Mouse (Mus musculus) heart, adult 18-20 months (tissue): ENCODE measurements around the gene Dus2. TPM values are rescaled to one million over a fixed set of nuclear protein-coding genes. Genes with fewer than 3 reads are reported as not detected.
A peak's percentile ranks its signal among the peaks of the same experiment; 100 is the strongest.

ENCODE experiments used
- DNase-seq, 2 experiments: peaks; one replicate each; pipeline ENCODE4 v3.0.0; 2021 to 2022; ENCODE audit warnings: mixed read lengths in 1 of 2
- microRNA-seq, 2 experiments: library from miRNA; unstranded; fragments of <30 nt; microRNA quantifications; one replicate each; pipeline ENCODE4 v1.2.0; 2022
- total RNA-seq, 2 experiments: library from RNA; stranded (reverse); gene quantifications; 2 replicates each; pipeline ENCODE4 v1.2.3; 2021

Gene Dus2
- total RNA-seq, 2 experiments from 2014 or later, result 8.3 to 10.1 TPM

DNA sequence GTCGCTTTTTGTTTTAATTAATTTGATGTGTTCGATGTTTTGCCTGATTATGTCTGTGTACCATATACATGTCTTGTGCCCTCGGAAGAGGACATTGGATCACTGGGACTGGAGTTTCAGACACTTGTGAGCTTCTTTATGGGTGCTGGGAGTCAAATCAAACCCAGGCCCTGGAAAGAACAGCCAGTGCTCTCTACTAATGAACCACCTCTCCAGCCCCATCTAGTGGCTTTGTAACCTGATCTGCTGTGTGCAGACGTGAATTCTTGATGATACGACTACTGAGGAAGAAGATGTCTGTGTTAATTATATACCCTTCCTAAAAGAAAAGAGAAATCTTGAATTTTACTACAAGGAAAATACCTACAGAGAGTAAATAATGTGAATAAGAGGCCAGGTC, 85.5 kb downstream of the Dus2 start:
- peak; percentile 49 to 58 for DNase-seq

DNA sequence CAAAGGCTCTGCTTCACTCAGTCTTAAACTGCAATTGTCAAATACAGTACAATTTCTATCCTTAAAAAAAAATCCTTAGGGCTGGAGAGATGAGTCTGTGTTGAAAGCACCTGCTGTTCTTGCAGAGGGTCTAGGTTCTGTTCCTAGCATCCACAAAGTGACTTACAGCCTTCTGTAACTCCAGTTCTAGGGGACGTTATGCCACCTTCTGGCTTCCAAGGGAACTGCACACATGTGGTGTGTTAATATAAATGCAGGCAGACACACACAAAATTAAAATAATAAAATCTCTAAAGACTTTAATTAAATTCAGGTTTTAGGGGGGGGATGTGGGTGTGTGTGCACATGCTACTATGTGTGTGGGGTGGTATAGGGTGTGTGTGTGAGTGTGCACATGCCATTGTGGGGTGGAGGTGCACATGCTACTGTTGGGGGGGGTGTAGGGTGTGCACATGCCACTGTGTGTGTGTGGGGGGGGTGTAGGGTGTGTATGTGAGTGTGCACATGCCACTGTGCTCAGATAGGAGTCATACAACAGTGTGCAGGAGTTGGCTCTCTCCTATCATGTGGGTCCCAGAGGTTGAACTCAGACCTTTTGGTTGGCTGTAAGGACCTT, 86.4 kb downstream of the Dus2 start:
- DNase-seq, result no peak

DNA sequence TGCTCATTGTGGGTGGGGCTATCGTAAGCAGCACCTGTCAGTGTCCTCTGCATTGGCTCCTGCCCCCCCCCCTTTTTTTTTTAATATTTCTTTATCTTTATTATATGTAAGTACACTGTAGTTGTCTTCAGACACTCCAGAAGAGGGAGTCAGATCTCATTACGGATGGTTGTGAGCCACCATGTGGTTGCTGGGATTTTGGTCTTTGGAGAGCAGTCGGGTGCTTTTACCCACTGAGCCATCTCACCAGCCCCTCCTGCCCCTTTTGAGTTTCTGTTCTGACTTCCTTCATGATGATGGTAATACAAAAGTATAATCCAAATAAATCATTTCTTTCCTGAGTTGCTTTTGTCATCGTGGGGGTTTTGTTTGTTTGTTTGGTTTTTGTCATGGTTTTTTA, 111.2 kb downstream of the Dus2 start:
- DNase-seq, result no peak

Small RNA genes lying within 50 kb of the gene (microRNA-seq; reads per million reads assigned to microRNA genes)
- 0.38 to 0.54 reads per million in 2 experiments for gene Mir7074

Other genes starting within 250 kb of the Dus2 start
- 1 to 10 TPM; 3.8 to 4.5 TPM for gene Gfod2, start 232.7 kb upstream of the Dus2 start, total RNA-seq
- 10 to 100 TPM; 18.1 to 18.6 TPM for gene Ranbp10, start 164.0 kb upstream of the Dus2 start, total RNA-seq
- not detected for gene Tsnaxip1, start 163.6 kb upstream of the Dus2 start, total RNA-seq
- 1 to 10 TPM; 2.2 to 2.5 TPM for gene Cenpt, start 138.1 kb upstream of the Dus2 start, total RNA-seq
- 10 to 100 TPM; 27.5 to 27.8 TPM for gene Thap11, start 136.2 kb upstream of the Dus2 start, total RNA-seq
- 10 to 100 TPM; 27.0 to 43.8 TPM for gene Nutf2, start 130.8 kb upstream of the Dus2 start, total RNA-seq
- gene Edc4, start 110.5 kb upstream of the Dus2 start, total RNA-seq, result 10 to 100 TPM; 23.0 to 25.7 TPM
- 1 to 10 TPM in 1 of 2 experiments, under 1 TPM in 1; 0.77 to 1.0 TPM for gene Nrn1l, start 97.8 kb upstream of the Dus2 start, total RNA-seq
- gene Pskh1, start 90.9 kb upstream of the Dus2 start, total RNA-seq, result 10 to 100 TPM; 15.6 to 18.1 TPM
- gene Ctrl, start 57.5 kb upstream of the Dus2 start, total RNA-seq, result not detected
- 10 to 100 TPM; 72.5 to 92.1 TPM for gene Psmb10, start 52.9 kb upstream of the Dus2 start, total RNA-seq
- under 1 TPM; 0.49 to 0.57 TPM for gene Lcat, start 48.0 kb upstream of the Dus2 start, total RNA-seq
- gene Slc12a4, start 25.2 kb upstream of the Dus2 start, total RNA-seq, result 10 to 100 TPM; 27.2 to 38.1 TPM
- gene Dpep3, start 11.9 kb upstream of the Dus2 start, total RNA-seq, result not detected
- gene Dpep2nb, start 14.6 kb downstream of the Dus2 start, total RNA-seq, result not detected
- gene Ddx28, start 20.5 kb downstream of the Dus2 start, total RNA-seq, result 10 to 100 TPM; 11.2 to 12.1 TPM
- 10 to 100 TPM; 17.4 to 20.5 TPM for gene Nfatc3, start 67.5 kb downstream of the Dus2 start, total RNA-seq
- 1 to 10 TPM in 1 of 2 experiments, under 1 TPM in 1; 0.35 to 1.4 TPM for gene Esrp2, start 145.6 kb downstream of the Dus2 start, total RNA-seq
- gene Pla2g15, start 159.1 kb downstream of the Dus2 start, total RNA-seq, result 1 to 10 TPM; 6.7 to 7.9 TPM
- gene Slc7a6, start 177.5 kb downstream of the Dus2 start, total RNA-seq, result 10 to 100 TPM in 1 of 2 experiments, 1 to 10 TPM in 1; 8.8 to 11.5 TPM
- 10 to 100 TPM in 1 of 2 experiments, 1 to 10 TPM in 1; 9.8 to 11.0 TPM for gene Slc7a6os, start 219.6 kb downstream of the Dus2 start, total RNA-seq
- 10 to 100 TPM; 25.3 to 26.5 TPM for gene Prmt7, start 219.6 kb downstream of the Dus2 start, total RNA-seq